Mouse (Mus musculus) liver, adult 2 months (tissue): Measurements from ENCODE around the gene Hint2.

ENCODE experiments used
- CTCF ChIP-seq: fragments of 200-500 bp; IDR thresholded peaks from 2 replicates; pipeline ENCODE4 v1.5.1; 2011; ENCODE audit warnings: low read depth, low read length, control low read depth
- POLR2A ChIP-seq: fragments of 200-500 bp; IDR thresholded peaks from 2 replicates; pipeline ENCODE4 v1.6.1; 2011; ENCODE audit warnings: low read length, control low read depth; ENCODE audit not compliant: insufficient read depth; ENCODE audit errors: extremely low read depth

- TF ChIP-seq POLR2A: 0 out of 2 replicates have a peak, but pooled peaks have one; percentile 31
- TF ChIP-seq CTCF: no peak
These were observed 25.0 kb downstream of the Hint2 start, which contains the start of gene Npr2 for GRCm38 (mm10) chr4:43631046-43631955.
